ENCODE assay signal across 25 mouse cellular contexts in genomic region chr16:82997861-82998260, GRCm38 (mm10).
A peak's percentile ranks its signal among the peaks of the same experiment; 100 is the strongest.
DNase-seq lines count a peak whose midpoint lies in the region; ATAC-seq lines count a peak whose summit lies in the region.
"Had no signal": no experiment of that assay in that cellular context is flagged by ENCODE, and none has a peak within 500 bp of the region (broad histone marks: within the 10 kb centered on the region; RNA-seq: fewer than 3 reads in every experiment).

No protein-coding gene starts in this region.

- no peaks in the 10 kb centered on the region for H3K36me3 ChIP-seq in forebrain, embryonic 14.5 days (ENCODE audit: control insufficient read depth, insufficient read depth, low read length)
- no peaks in the 10 kb centered on the region for H3K36me3 ChIP-seq in forebrain, embryonic 13.5 days (ENCODE audit: poor library complexity, severe bottlenecking)
- H3K36me3 ChIP-seq in midbrain, embryonic 13.5 days: no peaks in the 10 kb centered on the region
- H3K36me3 ChIP-seq: forebrain, embryonic 10.5 days; limb, embryonic 13.5 days; neural tube, embryonic 15.5 days had no signal

- 68% methylated on average over 4 of the region's 4 CpGs for WGBS in forebrain, embryonic 14.5 days
- 64% methylated on average over 4 of the region's 4 CpGs for WGBS in forebrain, embryonic 13.5 days
- WGBS in midbrain, embryonic 13.5 days: 34% methylated on average over 4 of the region's 4 CpGs

- no peak overlapping the region for H3K9ac ChIP-seq in forebrain, embryonic 14.5 days (ENCODE audit: low read length)
- H3K9ac ChIP-seq in forebrain, embryonic 13.5 days: no peak overlapping the region
- H3K9ac ChIP-seq in midbrain, embryonic 13.5 days (replicated peaks): no peak overlapping the region
- H3K9ac ChIP-seq: forebrain, postnatal 0 days; hindbrain, embryonic 14.5 days; limb, embryonic 13.5 days; neural tube, embryonic 15.5 days had no signal

- ATAC-seq in forebrain, embryonic 14.5 days: no peak
- ATAC-seq in forebrain, embryonic 13.5 days: no peak
- peak; percentile 24; the same call in 1 of the 2 replicates for ATAC-seq in midbrain, embryonic 13.5 days
- ATAC-seq: forebrain, postnatal 0 days had no signal

- H3K27ac ChIP-seq in forebrain, embryonic 14.5 days (ENCODE audit: low read depth, low read length): no peak overlapping the region
- no peak overlapping the region for H3K27ac ChIP-seq in forebrain, embryonic 13.5 days
- no peak overlapping the region for H3K27ac ChIP-seq in midbrain, embryonic 13.5 days
- H3K27ac ChIP-seq: forebrain, embryonic 10.5 days; hindbrain, embryonic 14.5 days; limb, embryonic 13.5 days; neural tube, embryonic 15.5 days had no signal

- no peaks in the 10 kb centered on the region for H3K27me3 ChIP-seq in forebrain, embryonic 14.5 days (replicated peaks; ENCODE audit: control insufficient read depth, insufficient read depth, low read length)
- no peaks in the 10 kb centered on the region for H3K27me3 ChIP-seq in forebrain, embryonic 13.5 days
- H3K27me3 ChIP-seq in midbrain, embryonic 13.5 days: no peaks in the 10 kb centered on the region
- H3K27me3 ChIP-seq: limb, embryonic 13.5 days; megakaryocyte, embryonic 14.5 days; neural tube, embryonic 15.5 days had no signal

- H3K9me3 ChIP-seq in forebrain, embryonic 14.5 days (replicated peaks; ENCODE audit: control insufficient read depth, low read length): no peaks in the 10 kb centered on the region
- H3K9me3 ChIP-seq in forebrain, embryonic 13.5 days (replicated peaks): no peaks in the 10 kb centered on the region
- H3K9me3 ChIP-seq in midbrain, embryonic 13.5 days: no peaks in the 10 kb centered on the region
- H3K9me3 ChIP-seq: forebrain, embryonic 10.5 days; limb, embryonic 13.5 days; megakaryocyte, embryonic 14.5 days; neural tube, embryonic 15.5 days had no signal

- H3K4me1 ChIP-seq in forebrain, embryonic 14.5 days (ENCODE audit: control insufficient read depth, insufficient read depth, low read length): no peaks in the 10 kb centered on the region
- H3K4me1 ChIP-seq in forebrain, embryonic 13.5 days: no peaks in the 10 kb centered on the region
- no peaks in the 10 kb centered on the region for H3K4me1 ChIP-seq in midbrain, embryonic 13.5 days (replicated peaks)
- H3K4me1 ChIP-seq: forebrain, embryonic 10.5 days; limb, embryonic 13.5 days; megakaryocyte, embryonic 14.5 days; neural tube, embryonic 15.5 days had no signal

- no peak overlapping the region for H3K4me2 ChIP-seq in forebrain, embryonic 14.5 days (ENCODE audit: low read length)
- no peak overlapping the region for H3K4me2 ChIP-seq in forebrain, embryonic 13.5 days
- H3K4me2 ChIP-seq in midbrain, embryonic 13.5 days (replicated peaks): no peak overlapping the region
- H3K4me2 ChIP-seq: heart, embryonic 11.5 days; hindbrain, embryonic 14.5 days; limb, embryonic 13.5 days; liver, embryonic 11.5 days; neural tube, embryonic 15.5 days had no signal

- DNase-seq in forebrain, embryonic 14.5 days (ENCODE audit: low spot score): peak; percentile 11
- DNase-seq in brain, adult 2 months (ENCODE audit: low read depth, low spot score): peak; percentile 23
- peak; percentile 39 for DNase-seq in retina, embryonic 14.5 days (ENCODE audit: low spot score)
- DNase-seq in right cerebral cortex, adult 18-20 months: no peak
- no peak for DNase-seq in Muller cell, postnatal 12 days (ENCODE audit: inconsistent ontology term)
- DNase-seq: adrenal gland, postnatal 14 days; cerebellum, adult 18-20 months; cerebellum, postnatal 10 days; forebrain, postnatal 0 days; gastrocnemius, postnatal 14 days; heart, postnatal 36 days; kidney, adult 18-20 months; kidney, postnatal 4 days; lung, postnatal 4 days; thymus, adult 2 months; thymus, postnatal 36 days had no signal

- no peak overlapping the region for H3K4me3 ChIP-seq in forebrain, embryonic 14.5 days (ENCODE audit: low read depth, low read length)
- no peak overlapping the region for H3K4me3 ChIP-seq in forebrain, embryonic 13.5 days
- no peak overlapping the region for H3K4me3 ChIP-seq in midbrain, embryonic 13.5 days (replicated peaks)
- H3K4me3 ChIP-seq: forebrain, embryonic 10.5 days; limb, embryonic 13.5 days; megakaryocyte, embryonic 14.5 days; neural tube, embryonic 15.5 days had no signal

Comparison
In these comparisons a context has a peak if more than half of its experiments do, and no peak if none do; other contexts are left out.
1. DNase-seq: peak in forebrain, embryonic 14.5 days (single experiment), brain, adult 2 months (single experiment) and retina, embryonic 14.5 days (single experiment); none in right cerebral cortex, adult 18-20 months (single experiment) and Muller cell, postnatal 12 days (single experiment).